Mouse (Mus musculus): ENCODE measurements around the gene Sft2d1. TPM values are rescaled to one million over a fixed set of nuclear protein-coding genes. Genes with fewer than 3 reads are reported as not detected.

Sft2d1 gene
- total and polyA plus RNA-seq, 3 experiments = 88.0 to 101 TPM; not detected in 1

DNA sequence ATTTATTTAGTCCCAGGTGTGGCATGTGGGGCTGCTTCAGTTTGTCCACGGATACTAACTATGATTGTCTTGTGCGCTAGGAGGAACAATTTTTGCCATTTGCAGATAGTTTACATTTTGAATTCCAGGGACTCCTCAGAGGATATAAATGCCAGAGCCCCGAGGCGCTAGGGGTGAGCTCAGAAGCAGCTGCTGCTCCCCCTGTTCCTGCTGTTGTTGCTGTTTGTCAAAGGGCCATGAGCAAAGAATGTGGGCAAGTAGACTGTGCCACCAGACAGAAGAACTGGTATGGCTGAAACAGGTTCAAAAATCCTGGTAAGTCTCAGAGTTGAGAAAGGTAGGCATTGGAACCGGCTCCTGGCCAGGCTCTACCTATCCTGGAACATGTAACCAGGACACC lies 7.2 kb upstream of the Sft2d1 start:
- no peaks in the 10 kb centered on the region for H3K36me3 ChIP-seq (ENCODE audit: control insufficient read depth in 1 of 2, insufficient read depth in 2 of 2, low read length in 2 of 2)
- H3K9me3 ChIP-seq (replicated peaks; ENCODE audit: insufficient read depth, low read length) = no peaks in the 10 kb centered on the region
- H3K27me3 ChIP-seq (ENCODE audit: control insufficient read depth in 1 of 2, insufficient read depth in 2 of 2, low read length in 2 of 2) = no peaks in the 10 kb centered on the region
- no peak overlapping the region for H3K9ac ChIP-seq (ENCODE audit: control insufficient read depth, low read depth, low read length, poor library complexity, severe bottlenecking)
- no peak overlapping the region for H3K4me3 ChIP-seq (ENCODE audit: control insufficient read depth in 1 of 2, insufficient read depth in 1 of 2, low read depth in 2 of 2, low read length in 2 of 2)
- TF ChIP-seq MYB (IDR thresholded peaks at IDR 0.05; ENCODE audit: low read depth, low read length) = no peak
- no peak for TF ChIP-seq CHD1 (IDR thresholded peaks at IDR 0.05; ENCODE audit: low read depth, low read length)
- no peak for TF ChIP-seq MAFK (IDR thresholded peaks at IDR 0.05; ENCODE audit: borderline replicate concordance, low read depth, low read length)
- no peak for TF ChIP-seq JUND (IDR thresholded peaks at IDR 0.05; ENCODE audit: low read depth, low read length)
- TF ChIP-seq ZC3H11A (IDR thresholded peaks at IDR 0.05; ENCODE audit: low read depth, low read length) = no peak
- no peak for TF ChIP-seq ELF1 (IDR thresholded peaks at IDR 0.05; ENCODE audit: low read depth, low read length)
- no peak for TF ChIP-seq MEF2A (IDR thresholded peaks at IDR 0.05; ENCODE audit: extremely low read depth, insufficient replicate concordance, low read depth, low read length, poor library complexity, severe bottlenecking)
- TF ChIP-seq RAD21 (IDR thresholded peaks at IDR 0.05; ENCODE audit: low read depth, low read length) = no peak
- TF ChIP-seq TCF12 (IDR thresholded peaks at IDR 0.05; ENCODE audit: low read depth, low read length) = no peak
- TF ChIP-seq ETS1 (IDR thresholded peaks at IDR 0.05; ENCODE audit: low read depth, low read length) = no peak
- TF ChIP-seq KAT2A (conservative IDR thresholded peaks at IDR 0.05; ENCODE audit: low read depth, low read length) = no peak
- no peak for TF ChIP-seq MAZ (IDR thresholded peaks at IDR 0.05; ENCODE audit: low read depth, low read length)
- no peak for TF ChIP-seq TAL1 (IDR thresholded peaks at IDR 0.05; ENCODE audit: low read length)
- TF ChIP-seq MXI1 (IDR thresholded peaks at IDR 0.05; ENCODE audit: low read depth, low read length) = no peak
- DNase-seq (ENCODE audit: low read depth, low spot score) = no peak
- H3K27ac ChIP-seq (ENCODE audit: control insufficient read depth, low read depth, low read length) = no peak overlapping the region
- no peaks in the 10 kb centered on the region for H3K79me2 ChIP-seq (ENCODE audit: control insufficient read depth, insufficient read depth, low read length, poor library complexity)
- no peaks in the 10 kb centered on the region for H3K4me1 ChIP-seq (ENCODE audit: control insufficient read depth in 1 of 2, insufficient read depth in 2 of 2, low read length in 2 of 2)

- Histone ChIP-seq H3K27ac (ENCODE audit: control insufficient read depth, low read depth, low read length) (no peak overlapping the region), H3K4me1 (ENCODE audit: control insufficient read depth in 1 of 2, insufficient read depth in 2 of 2, low read length in 2 of 2) (no peaks in the 10 kb centered on the region), H3K79me2 (ENCODE audit: control insufficient read depth, insufficient read depth, low read length, poor library complexity) (peaks cover 1% of the 10 kb centered on the region; the same call in 1 of the 2 replicates), H3K9ac (ENCODE audit: control insufficient read depth, low read depth, low read length, poor library complexity, severe bottlenecking) (no peak overlapping the region), H3K36me3 (ENCODE audit: control insufficient read depth in 1 of 2, insufficient read depth in 2 of 2, low read length in 2 of 2) (no peaks in the 10 kb centered on the region), H3K27me3 (ENCODE audit: control insufficient read depth in 1 of 2, insufficient read depth in 2 of 2, low read length in 2 of 2) (no peaks in the 10 kb centered on the region), H3K4me3 (ENCODE audit: control insufficient read depth in 1 of 2, insufficient read depth in 1 of 2, low read depth in 2 of 2, low read length in 2 of 2) (no peak overlapping the region), H3K9me3 (replicated peaks; ENCODE audit: insufficient read depth, low read length) (no peaks in the 10 kb centered on the region)
- TF ChIP-seq ETS1 (IDR thresholded peaks at IDR 0.05; ENCODE audit: low read depth, low read length) = no peak
- no peak for TF ChIP-seq MAFK (IDR thresholded peaks at IDR 0.05; ENCODE audit: borderline replicate concordance, low read depth, low read length)
- TF ChIP-seq TAL1 (IDR thresholded peaks at IDR 0.05; ENCODE audit: low read length) = no peak
- TF ChIP-seq E2F4 (IDR thresholded peaks at IDR 0.05; ENCODE audit: borderline replicate concordance, low read depth, low read length) = no peak
- TF ChIP-seq USF2 (IDR thresholded peaks at IDR 0.05; ENCODE audit: borderline replicate concordance in 1 of 2, insufficient read depth in 1 of 2, low read depth in 1 of 2, low read length in 2 of 2) = no peak
- TF ChIP-seq CTCF (IDR thresholded peaks at IDR 0.05 in 2 of 3, conservative IDR thresholded peaks at IDR 0.05 in 1 of 3; ENCODE audit: control insufficient read depth in 1 of 3, insufficient read depth in 1 of 3, low read depth in 2 of 3, low read length in 3 of 3, poor library complexity in 1 of 3, severe bottlenecking in 1 of 3) = peak in 1 of 3 experiments; percentile 12; a peak in 1 of 6 replicates
- TF ChIP-seq RAD21 (IDR thresholded peaks at IDR 0.05; ENCODE audit: low read depth, low read length) = no peak
- DNase-seq (ENCODE audit: low read depth, low spot score) = no peak
Observed at GRCm38 (mm10) chr17:8305801-8306200, 5.1 kb upstream of the Sft2d1 start.

Data from MEL (cell line).